Mouse (Mus musculus) ES-Bruce4 (cell line): ENCODE measurements at regions not wholly inside any gene's neighbourhood (a gene's known extent, or its start where the extent isn't known, plus 50 kb on each side); places are given as distances from the start of the nearest gene placed in this dataset.

Source experiments
- CTCF ChIP-seq: IDR thresholded peaks from one replicate; pipeline ENCODE4 v1.8.1; 2011; ENCODE audit warnings: low read depth, low read length
- EP300 ChIP-seq: IDR thresholded peaks from 2 replicates; pipeline ENCODE4 v1.6.1; 2011; ENCODE audit warnings: low read depth, low read length; ENCODE audit not compliant: insufficient read depth

DNA sequence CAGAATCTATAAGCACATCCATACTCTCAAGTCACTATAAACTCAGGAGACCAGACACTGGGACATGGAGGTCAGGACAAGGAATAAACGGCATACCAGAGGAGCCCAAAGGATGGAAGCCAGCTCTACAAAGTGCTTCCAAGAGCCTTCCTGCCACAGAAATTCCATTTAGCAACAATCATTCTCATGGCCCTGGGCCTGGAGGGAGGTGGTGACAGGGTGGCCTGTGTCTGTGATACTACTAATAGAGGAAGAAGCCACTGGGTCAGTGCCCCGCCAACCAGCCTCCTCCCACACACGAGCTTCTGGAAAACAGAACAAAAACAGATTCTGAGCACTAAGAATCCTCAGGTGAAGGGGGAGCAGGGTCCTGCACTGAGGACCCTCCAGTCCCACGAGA lies 145.8 kb upstream of the Pkdcc start:
- no peak for TF ChIP-seq CTCF
- TF ChIP-seq EP300: no peak
